Mouse (Mus musculus) hindbrain, postnatal 0 days (tissue): ENCODE results near the gene Iqcc. TPM values are rescaled to one million over a fixed set of nuclear protein-coding genes. Genes with fewer than 3 reads are reported as not detected.

Source experiments
- ATAC-seq: fragments of 200-750 bp; cut with Nextera tagmentation; 2 replicates; pipeline ENCODE4 v1.8.0; 2017; ENCODE audit warnings: mild to moderate bottlenecking, moderate TSS enrichment, moderate library complexity
- DNase-seq: peaks from one replicate; pipeline ENCODE4 v3.0.0-alpha.2; 2015; ENCODE audit warnings: low spot score
- H3K27ac ChIP-seq: fragments of 300-500 bp; sonication (generic); 2 replicates; pipeline ENCODE4 v1.5.1; 2014; ENCODE audit warnings: mild to moderate bottlenecking
- H3K27me3 ChIP-seq: fragments of 300-500 bp; sonication (generic); 2 replicates; pipeline ENCODE4 v1.6.1; 2014; ENCODE audit warnings: low read length, mixed read lengths; ENCODE audit not compliant: insufficient read depth
- H3K36me3 ChIP-seq: fragments of 300-500 bp; sonication (generic); 2 replicates; pipeline ENCODE4 v1.6.1; 2014; ENCODE audit warnings: low read length, mixed read lengths; ENCODE audit not compliant: insufficient read depth
- H3K4me1 ChIP-seq: fragments of 300-500 bp; sonication (generic); 2 replicates; pipeline ENCODE4 v1.6.1; 2014; ENCODE audit warnings: antibody characterized with exemption, low read length, mixed read lengths; ENCODE audit not compliant: insufficient read depth
- H3K4me2 ChIP-seq: fragments of 300-500 bp; sonication (generic); 2 replicates; pipeline ENCODE4 v1.6.1; 2014; ENCODE audit warnings: low read depth, mild to moderate bottlenecking, low read length, moderate library complexity, mixed read lengths
- H3K4me3 ChIP-seq: fragments of 300-500 bp; sonication (generic); 2 replicates; pipeline ENCODE4 v1.5.1; 2014; ENCODE audit warnings: low read length
- H3K9ac ChIP-seq: fragments of 300-500 bp; sonication (generic); replicated peaks from 2 replicates; pipeline ENCODE4 v1.6.1; 2014; ENCODE audit warnings: mild to moderate bottlenecking, low read length, moderate library complexity, mixed read lengths
- H3K9me3 ChIP-seq: fragments of 300-500 bp; sonication (generic); 2 replicates; pipeline ENCODE4 v1.6.1; 2016; ENCODE audit warnings: low read length, mixed read lengths
- CTCF ChIP-seq: IDR thresholded peaks from 2 replicates; pipeline ENCODE4 v1.5.1; 2016; ENCODE audit warnings: antibody characterized with exemption, control low read depth, low read depth
- WGBS: fragments of 180-500 bp; shearing (Covaris S2); extraction: QIAGEN DNeasy Blood & Tissue Kit; methylation state at CpG from one replicate; pipeline ENCODE4 v1.1.7; 2014; 5-methylcytosine and 5-hydroxymethylcytosine counted together
- polyA plus RNA-seq: library from polyadenylated mRNA; unstranded; fragments of >200 nt; fragmentation: Nextera tagmentation; extraction: Ambion mirVana; gene quantifications from 2 replicates; pipeline ENCODE4 v1.2.1, GENCODE M21; 2015
- total RNA-seq: library from RNA; depleted of rRNA; stranded (reverse); fragments of >200 nt; gene quantifications from 2 replicates; pipeline ENCODE4 v1.2.3, GENCODE M21; 2014; rRNA removed

Gene Iqcc
- total and polyA plus RNA-seq, 2 experiments from 2014 or later = 12.0 to 21.1 TPM

DNA sequence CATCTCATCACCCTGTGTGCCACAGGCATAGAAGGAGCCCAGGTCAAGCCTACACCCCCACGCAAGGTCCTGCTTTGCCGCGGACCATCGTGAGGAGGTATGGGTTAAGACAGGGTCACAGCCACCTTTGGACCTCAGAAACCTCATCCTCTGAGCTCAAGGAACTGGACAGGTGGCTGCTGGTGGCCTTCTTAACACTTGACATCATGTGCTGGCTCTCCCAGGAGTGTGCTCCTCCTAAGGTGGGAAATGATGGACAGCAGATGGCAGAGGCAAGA, 45.9 kb downstream of the Iqcc start:
- Histone ChIP-seq H3K27ac (no peak overlapping the region), H3K27me3 (no peaks in the 10 kb centered on the region), H3K4me1 (no peaks in the 10 kb centered on the region; the same call in 1 of the 2 replicates), H3K4me2 (no peak overlapping the region), H3K9ac (no peak overlapping the region), H3K4me3 (no peak overlapping the region), H3K9me3 (no peaks in the 10 kb centered on the region), H3K36me3 (no peaks in the 10 kb centered on the region)
- WGBS = 93% methylated on average over 4 of the region's 4 CpGs
- no peak for ATAC-seq
- DNase-seq = no peak
- TF ChIP-seq CTCF = no peak

DNA sequence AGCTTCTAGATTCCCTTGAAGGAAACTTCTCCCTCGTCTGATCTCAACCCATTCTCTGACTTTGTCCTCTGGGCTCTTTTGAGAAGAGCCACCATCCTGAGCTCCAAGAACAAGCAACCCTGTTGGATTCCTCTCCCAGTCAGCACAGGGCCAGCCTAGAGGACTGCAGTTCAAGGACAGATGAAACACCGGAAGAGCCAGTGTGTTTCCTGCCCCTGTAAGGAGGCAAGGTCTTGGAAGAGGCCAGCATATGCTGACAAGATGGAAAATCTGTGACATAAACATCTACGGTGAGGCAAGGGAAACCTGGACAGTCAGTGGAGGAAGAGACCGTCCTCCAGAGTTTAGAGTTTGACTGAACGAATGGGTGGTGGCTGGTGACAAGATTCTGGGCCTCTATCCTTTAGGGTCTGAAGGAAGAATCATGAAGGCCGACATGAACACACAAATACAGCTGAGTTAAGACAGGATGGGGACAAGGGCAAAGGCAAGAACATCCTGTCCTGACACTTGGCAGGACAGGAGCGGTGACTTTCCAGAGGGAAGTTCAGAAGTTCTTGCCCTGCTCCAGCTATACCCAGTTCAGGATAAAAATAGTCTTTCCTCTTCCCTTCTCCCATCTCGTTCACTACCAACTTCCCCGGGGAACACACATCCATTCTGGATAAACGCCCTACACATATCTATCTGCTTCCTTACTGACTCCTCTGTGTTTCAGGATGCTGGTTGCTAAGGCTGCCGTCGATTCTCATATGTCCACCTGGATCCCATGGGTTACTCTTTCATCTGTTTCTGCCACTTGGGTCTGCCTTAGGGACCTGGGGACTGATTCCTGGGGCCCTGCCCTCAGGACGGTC, 46.4 kb downstream of the Iqcc start:
- Histone ChIP-seq H3K4me1 (no peaks in the 10 kb centered on the region; the same call in 1 of the 2 replicates), H3K9me3 (no peaks in the 10 kb centered on the region), H3K4me3 (no peak overlapping the region), H3K27ac (no peak overlapping the region), H3K9ac (no peak overlapping the region), H3K27me3 (no peaks in the 10 kb centered on the region), H3K36me3 (no peaks in the 10 kb centered on the region), H3K4me2 (no peak overlapping the region)
- no peak for TF ChIP-seq CTCF
- no peak for ATAC-seq
- no peak for DNase-seq
- WGBS = 84% methylated on average over 13 of the region's 13 CpGs

DNA sequence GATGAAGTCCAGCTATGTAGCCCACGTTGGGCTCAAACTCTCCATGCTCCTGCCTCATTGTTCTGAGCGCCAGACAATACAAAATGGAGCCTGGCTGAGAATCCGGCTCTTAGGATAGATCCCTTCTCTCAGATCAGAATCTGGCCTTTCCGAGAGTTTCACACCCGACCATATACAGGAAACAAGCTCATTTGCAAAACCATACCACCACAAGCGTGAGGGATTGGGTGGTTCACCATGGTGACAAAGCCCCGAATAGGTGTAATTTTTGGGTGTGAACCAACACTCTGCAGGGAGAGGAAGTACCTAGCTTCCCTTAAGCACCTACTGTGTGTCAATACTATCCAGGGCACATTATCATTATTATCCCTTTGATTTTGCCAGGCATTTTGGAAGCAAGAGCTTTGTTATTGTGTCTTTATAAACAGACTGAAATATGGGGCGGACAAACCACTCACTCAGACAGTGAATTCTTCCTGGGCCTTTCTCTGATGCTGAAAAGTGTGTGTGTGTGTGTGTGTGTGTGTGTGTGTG, 47.3 kb downstream of the Iqcc start:
- Histone ChIP-seq H3K4me1 (no peaks in the 10 kb centered on the region), H3K4me2 (no peak overlapping the region), H3K27me3 (no peaks in the 10 kb centered on the region), H3K9ac (no peak overlapping the region), H3K36me3 (no peaks in the 10 kb centered on the region), H3K9me3 (no peaks in the 10 kb centered on the region), H3K4me3 (no peak overlapping the region), H3K27ac (no peak overlapping the region)
- DNase-seq (no peak), ATAC-seq (no peak)
- WGBS = 74% methylated on average over 8 of the region's 8 CpGs
- no peak for TF ChIP-seq CTCF

DNA sequence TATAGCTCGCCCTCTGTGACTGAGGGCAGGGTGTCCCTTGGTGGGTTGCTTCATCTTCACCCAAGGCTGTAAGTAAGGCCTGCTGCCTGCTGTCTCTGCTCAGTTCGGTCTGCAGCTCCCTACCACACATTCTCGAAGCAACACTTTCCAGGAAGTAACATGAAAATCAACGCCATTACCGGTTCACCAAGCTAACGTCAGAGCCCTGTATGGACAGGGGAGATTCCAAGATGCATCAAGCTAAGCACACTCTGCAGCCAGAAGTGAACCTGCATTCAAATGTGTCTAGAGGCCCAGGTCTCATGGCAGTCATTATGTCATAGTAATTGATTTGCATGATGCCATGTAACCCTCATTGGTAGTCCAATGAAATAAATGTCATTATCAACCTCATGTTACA, 48.9 kb downstream of the Iqcc start:
- H3K27me3 ChIP-seq = no peaks in the 10 kb centered on the region
- no peak overlapping the region for H3K9ac ChIP-seq
- no peaks in the 10 kb centered on the region for H3K36me3 ChIP-seq
- ATAC-seq (no peak), DNase-seq (no peak)
- no peak overlapping the region for H3K4me3 ChIP-seq
- 91% methylated on average over 6 of the region's 6 CpGs for WGBS
- no peaks in the 10 kb centered on the region for H3K9me3 ChIP-seq
- H3K27ac ChIP-seq = no peak overlapping the region
- H3K4me1 ChIP-seq = no peaks in the 10 kb centered on the region
- no peak for TF ChIP-seq CTCF
- no peak overlapping the region for H3K4me2 ChIP-seq

DNA sequence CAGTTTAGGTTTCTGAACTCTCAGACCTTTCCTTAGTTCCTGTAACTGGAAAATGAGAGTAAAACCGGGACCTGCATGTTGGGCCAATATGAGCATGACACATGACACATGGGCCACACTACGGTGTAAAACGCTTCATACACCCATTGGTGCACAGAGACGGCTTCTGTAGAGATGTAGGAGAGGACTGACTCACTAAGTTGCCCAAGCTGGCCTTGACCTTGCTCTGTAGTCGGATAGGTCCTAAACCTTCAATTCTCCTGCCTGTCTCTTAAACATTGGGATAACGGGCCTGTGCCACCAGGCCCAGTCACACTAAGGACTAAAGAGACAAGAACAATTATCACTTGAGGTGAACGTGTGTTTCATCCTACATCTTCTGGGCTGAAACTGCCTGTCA, 50.5 kb downstream of the Iqcc start:
- 96% methylated on average over 7 of the region's 7 CpGs for WGBS
- Histone ChIP-seq H3K4me2 (no peak overlapping the region), H3K27me3 (no peaks in the 10 kb centered on the region), H3K27ac (no peak overlapping the region), H3K9ac (no peak overlapping the region), H3K4me1 (no peaks in the 10 kb centered on the region), H3K4me3 (no peak overlapping the region), H3K9me3 (no peaks in the 10 kb centered on the region), H3K36me3 (no peaks in the 10 kb centered on the region)
- DNase-seq (no peak), ATAC-seq (no peak)
- no peak for TF ChIP-seq CTCF

DNA sequence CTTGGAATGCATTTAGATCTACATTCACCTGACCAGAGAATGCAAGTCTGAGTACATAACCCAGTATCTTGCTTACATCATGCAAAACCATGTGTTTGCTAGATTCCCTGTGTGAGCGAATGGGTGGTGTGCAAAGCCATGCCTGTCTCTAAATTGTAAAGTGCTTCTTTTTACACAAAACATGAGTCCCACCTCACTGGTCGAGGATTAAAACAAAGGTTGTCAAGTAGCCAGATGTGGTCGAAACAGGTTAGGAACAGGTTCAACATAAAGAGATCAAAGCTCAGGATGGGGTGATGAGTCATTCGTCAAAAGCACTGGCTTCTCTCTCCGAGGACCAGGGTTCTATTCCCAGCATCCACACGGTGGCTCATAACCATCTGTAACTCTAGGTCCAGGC, 53.8 kb downstream of the Iqcc start:
- Histone ChIP-seq H3K27me3 (no peaks in the 10 kb centered on the region), H3K9me3 (no peaks in the 10 kb centered on the region), H3K9ac (no peak overlapping the region), H3K4me1 (no peaks in the 10 kb centered on the region), H3K27ac (no peak overlapping the region), H3K4me3 (no peak overlapping the region), H3K4me2 (no peak overlapping the region), H3K36me3 (no peaks in the 10 kb centered on the region)
- ATAC-seq = no peak
- no peak for DNase-seq
- WGBS = 85% methylated on average over 6 of the region's 6 CpGs
- TF ChIP-seq CTCF = no peak

Other genes starting within 250 kb of the Iqcc start
- gene Zbtb8a, start 241.0 kb downstream of the Iqcc start, total RNA-seq = 26.9 and 29.6 TPM in 2 replicates
- 14.9 and 15.3 TPM in 2 replicates for gene Zbtb8a, start 241.0 kb downstream of the Iqcc start, polyA plus RNA-seq
- 9.7 and 15.3 TPM in 2 replicates for gene Zbtb8b, start 178.2 kb downstream of the Iqcc start, total RNA-seq
- 11.3 and 12.9 TPM in 2 replicates for gene Zbtb8b, start 178.2 kb downstream of the Iqcc start, polyA plus RNA-seq
- 55.2 and 60.6 TPM in 2 replicates for gene Bsdc1, start 157.5 kb downstream of the Iqcc start, total RNA-seq
- gene Bsdc1, start 157.5 kb downstream of the Iqcc start, polyA plus RNA-seq = 25.3 and 27.1 TPM in 2 replicates
- not detected in 2 replicates for gene Tssk3, start 128.1 kb downstream of the Iqcc start, total RNA-seq
- 1.1 and 1.3 TPM in 2 replicates for gene Tssk3, start 128.1 kb downstream of the Iqcc start, polyA plus RNA-seq
- 3.9 TPM in 1 of 2 replicates, not detected in the other for gene Fam229a, start 127.9 kb downstream of the Iqcc start, total RNA-seq
- 3.0 and 3.1 TPM in 2 replicates for gene Fam229a, start 127.9 kb downstream of the Iqcc start, polyA plus RNA-seq
- gene Marcksl1, start 105.5 kb downstream of the Iqcc start, total RNA-seq = 1,438 and 1,538 TPM in 2 replicates
- 1,583 and 1,620 TPM in 2 replicates for gene Marcksl1, start 105.5 kb downstream of the Iqcc start, polyA plus RNA-seq
- 20.7 and 38.0 TPM in 2 replicates for gene Hdac1, start 76.4 kb downstream of the Iqcc start, total RNA-seq
- 56.6 and 62.1 TPM in 2 replicates for gene Hdac1, start 76.4 kb downstream of the Iqcc start, polyA plus RNA-seq
- gene Lck, start 45.5 kb downstream of the Iqcc start, total RNA-seq = 10.1 and 12.5 TPM in 2 replicates
- 12.2 and 13.0 TPM in 2 replicates for gene Lck, start 45.5 kb downstream of the Iqcc start, polyA plus RNA-seq
- gene Fam167b, start 40.5 kb downstream of the Iqcc start, total RNA-seq = not detected in 2 replicates
- 0.33 and 0.48 TPM in 2 replicates for gene Fam167b, start 40.5 kb downstream of the Iqcc start, polyA plus RNA-seq
- gene Eif3i, start 18.5 kb downstream of the Iqcc start, total RNA-seq = 364 and 401 TPM in 2 replicates
- 231 and 233 TPM in 2 replicates for gene Eif3i, start 18.5 kb downstream of the Iqcc start, polyA plus RNA-seq
- 150 and 182 TPM in 2 replicates for gene Tmem234, start 18.4 kb downstream of the Iqcc start, total RNA-seq
- 216 and 221 TPM in 2 replicates for gene Tmem234, start 18.4 kb downstream of the Iqcc start, polyA plus RNA-seq
- gene Dcdc2b, start 4.8 kb downstream of the Iqcc start, total RNA-seq = not detected in 2 replicates
- 4.1 TPM in 2 replicates for gene Dcdc2b, start 4.8 kb downstream of the Iqcc start, polyA plus RNA-seq
- 55.0 and 77.7 TPM in 2 replicates for gene Ccdc28b, start 4.8 kb upstream of the Iqcc start, total RNA-seq
- gene Ccdc28b, start 4.8 kb upstream of the Iqcc start, polyA plus RNA-seq = 150 and 157 TPM in 2 replicates
- 31.6 and 32.2 TPM in 2 replicates for gene Txlna, start 22.0 kb upstream of the Iqcc start, total RNA-seq
- gene Txlna, start 22.0 kb upstream of the Iqcc start, polyA plus RNA-seq = 29.3 and 29.5 TPM in 2 replicates
- gene Kpna6, start 53.7 kb upstream of the Iqcc start, total RNA-seq = 61.6 and 61.8 TPM in 2 replicates
- gene Kpna6, start 53.7 kb upstream of the Iqcc start, polyA plus RNA-seq = 11.6 and 13.0 TPM in 2 replicates
- 23.8 and 25.2 TPM in 2 replicates for gene Tmem39b, start 77.7 kb upstream of the Iqcc start, total RNA-seq
- 10.5 and 12.1 TPM in 2 replicates for gene Tmem39b, start 77.7 kb upstream of the Iqcc start, polyA plus RNA-seq
- gene Khdrbs1, start 123.2 kb upstream of the Iqcc start, total RNA-seq = 75.1 and 86.2 TPM in 2 replicates
- gene Khdrbs1, start 123.2 kb upstream of the Iqcc start, polyA plus RNA-seq = 85.7 and 86.5 TPM in 2 replicates
- 83.5 and 91.7 TPM in 2 replicates for gene Ptp4a2, start 192.1 kb upstream of the Iqcc start, total RNA-seq
- gene Ptp4a2, start 192.1 kb upstream of the Iqcc start, polyA plus RNA-seq = 243 and 254 TPM in 2 replicates